In the genomic region with DNA sequence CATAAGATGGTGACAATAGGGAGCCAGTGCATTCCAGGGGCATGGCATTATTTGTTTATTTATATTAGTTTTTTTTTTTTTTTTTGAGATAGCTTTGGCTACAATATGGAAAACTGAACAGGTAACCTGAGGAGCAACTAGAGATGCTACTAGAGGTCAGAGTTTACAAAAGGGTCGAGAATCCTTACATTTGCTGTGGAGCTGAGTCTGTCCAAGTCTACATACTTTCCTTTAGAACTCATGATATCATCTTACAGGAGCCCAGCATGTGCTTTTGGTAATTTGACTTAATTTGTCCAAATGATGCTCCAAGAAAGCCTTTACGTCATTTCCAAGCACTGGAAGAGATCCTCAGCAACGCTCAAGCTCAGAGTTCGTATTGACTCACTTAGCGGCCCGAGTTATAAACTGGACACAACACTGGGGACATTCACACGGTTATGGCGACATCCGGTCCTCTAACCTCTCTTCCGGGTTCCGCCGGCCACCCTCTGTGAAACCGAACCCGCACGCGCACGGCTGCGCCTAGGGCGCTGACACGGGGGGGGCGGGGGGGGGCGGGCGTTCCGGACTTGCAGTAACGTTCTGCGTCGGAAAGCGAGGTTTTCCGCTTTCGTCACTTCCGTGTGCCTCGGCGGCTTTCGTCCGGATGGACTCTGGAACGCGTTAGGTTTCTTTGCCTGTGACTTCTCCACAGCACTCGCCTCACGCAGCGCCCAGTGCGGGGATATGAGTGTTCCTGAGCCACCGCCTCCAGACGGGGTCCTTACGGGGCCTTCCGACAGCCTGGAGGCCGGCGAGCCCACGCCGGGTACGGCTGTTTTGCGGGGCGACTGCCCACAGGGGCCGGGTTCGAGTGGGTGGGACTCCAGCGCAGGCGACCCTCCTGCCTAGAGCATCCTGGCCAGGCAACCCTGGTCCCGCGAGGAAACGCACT, we compare ENCODE assay signal across 8 mouse cellular contexts. TPM values are rescaled to one million over a fixed set of nuclear protein-coding genes. Genes with fewer than 3 reads are reported as not detected.
A peak's percentile ranks its signal among the peaks of the same experiment; 100 is the strongest.
DNase-seq lines count a peak whose midpoint lies in the region; ATAC-seq and TF ChIP-seq lines count a peak whose summit lies in the region.

Bloc1s6 (plus strand) TSS at position 610 of the 937 bp plus-strand sequence.

- H3K4me2 ChIP-seq in hindbrain, embryonic 13.5 days, result peak within 1 kb of the TSS; percentile 72

- H3K4me3 ChIP-seq in hindbrain, embryonic 13.5 days, result peak within 1 kb of the TSS; percentile 80

- H3K9me3 ChIP-seq in hindbrain, embryonic 13.5 days, result no peaks in the 10 kb centered on the region

- peaks cover 8% of the 10 kb centered on the region for H3K36me3 ChIP-seq in hindbrain, embryonic 13.5 days

- DNase-seq in Patski (ENCODE audit: low read depth, low spot score), result peak; percentile 68
- peak; percentile 93 to 96 for DNase-seq in cerebellum, postnatal 14 days
- peak; percentile 86 to 91 for DNase-seq in frontal cortex, postnatal 14 days (ENCODE audit: low spot score in 2 of 2)
- peak; percentile 81 to 91 for DNase-seq in layer of hippocampus, postnatal 25 days (ENCODE audit: extremely low spot score in 1 of 2, low spot score in 1 of 2)
- peak; percentile 90 for DNase-seq in lung, postnatal 25 days (ENCODE audit: low spot score)
- peak; percentile 94 for DNase-seq in retina, embryonic 14.5 days (ENCODE audit: low spot score)
- peak; percentile 90 for DNase-seq in thymus, postnatal 4 days

- H3K27ac ChIP-seq in hindbrain, embryonic 13.5 days, result peak within 1 kb of the TSS; percentile 96

- peak within 1 kb of the TSS; percentile 93 for H3K9ac ChIP-seq in hindbrain, embryonic 13.5 days

- in situ Hi-C loops in Patski (cut with MboI; ENCODE audit: low pct_unique_long_range_greater_than_20kb), result no loop called here

- peak; percentile 89 for ATAC-seq in Patski
- ATAC-seq in hindbrain, embryonic 13.5 days (ENCODE audit: low FRiP score), result peak; percentile 95

- no peaks in the 10 kb centered on the region for H3K27me3 ChIP-seq in Patski
- peaks cover 17% of the 10 kb centered on the region for H3K27me3 ChIP-seq in hindbrain, embryonic 13.5 days

- CTCF ChIA-PET in Patski (lab: Charles Lee), result interaction anchor here (1.2 to 1.8 kb wide), 5 partner anchors 9 to 71 kb away, joined by 3 to 8 read pairs (median 4); no protein-coding TSS in a partner anchor

- H3K4me1 ChIP-seq in hindbrain, embryonic 13.5 days (replicated peaks), result peaks cover 18% of the 10 kb centered on the region

- TF ChIP-seq CTCF in Patski (IDR thresholded peaks at IDR 0.05), result no peak

- POLR2A ChIA-PET in Patski (lab: Charles Lee), result interaction anchor here (0.7 to 1.5 kb wide), 4 partner anchors 19 to 36 kb away, joined by 3 to 5 read pairs (median 4); partner anchors contain the start of gene Slc30a4

- WGBS in hindbrain, embryonic 13.5 days, result under 1% methylated on average over 54 of the region's 59 CpGs

RNA-seq across cellular contexts. Expression of gene Bloc1s6, which starts in this region (rescaled TPM):
- polyA plus RNA-seq in Patski (2021), result 29.3 TPM
- polyA plus RNA-seq in hindbrain, embryonic 13.5 days (2015; fragmentation: Nextera tagmentation; extraction: Ambion mirVana), result 88.1 and 97.7 TPM in 2 replicates
- total RNA-seq in layer of hippocampus, postnatal 25 days (2021), result 10 to 100 TPM; 22.8 to 23.6 TPM

Comparison
In these comparisons a context has a peak if more than half of its experiments do, and no peak if none do; other contexts are left out.
1. Peak in every context shown above with its lines: DNase-seq, ATAC-seq, H3K4me3 ChIP-seq and H3K27ac ChIP-seq.